Mouse (Mus musculus): ENCODE data around the gene Atad1. TPM values are rescaled to one million over a fixed set of nuclear protein-coding genes. Genes with fewer than 3 reads are reported as not detected.
"Not testable (repeated sequence)": the region's sequence is repeated elsewhere in the genome, so short reads cannot be mapped to it uniquely, and the experiment has no call there.

Gene Atad1
- total and polyA plus RNA-seq, 2 experiments from 2014 or later: 61.5 to 107 TPM

DNA sequence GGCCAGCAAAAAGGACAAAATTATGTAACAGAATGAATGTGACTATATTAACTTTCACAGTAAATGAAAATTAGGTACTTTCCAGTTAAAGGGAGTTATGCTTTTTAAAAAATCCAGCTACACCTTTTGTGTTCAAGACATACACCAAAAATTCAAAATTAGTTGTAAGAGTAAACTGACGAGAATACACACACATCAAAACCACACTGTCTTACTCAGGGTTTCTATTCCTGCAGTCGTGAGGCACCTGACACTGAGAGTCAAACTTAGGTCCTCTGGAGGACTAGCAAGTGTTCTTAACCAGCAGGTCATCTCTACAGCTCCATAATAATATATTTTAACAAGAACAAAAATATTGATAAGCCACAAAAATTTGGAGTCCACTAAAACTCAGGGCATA lies 42.9 kb downstream of the Atad1 start:
- no peak overlapping the region for H3K9ac ChIP-seq (replicated peaks; ENCODE audit: low read depth, low read length)
- H3K4me1 ChIP-seq (ENCODE audit: control insufficient read depth, insufficient read depth): no peaks in the 10 kb centered on the region
- H3K9me3 ChIP-seq (replicated peaks; ENCODE audit: control insufficient read depth, low read length): no peaks in the 10 kb centered on the region
- ATAC-seq (ENCODE audit: insufficient read depth, low read depth) (no peak), DNase-seq (ENCODE audit: low spot score) (no peak)
- peaks cover 72% of the 10 kb centered on the region for H3K36me3 ChIP-seq (replicated peaks; ENCODE audit: control insufficient read depth, insufficient read depth, low read length)
- no peak for TF ChIP-seq CTCF (IDR thresholded peaks at IDR 0.05; ENCODE audit: low read depth)
- TF ChIP-seq EP300 (IDR thresholded peaks at IDR 0.05; ENCODE audit: low read depth): no peak
- no peak overlapping the region for H3K4me3 ChIP-seq (ENCODE audit: low read depth, low read length)
- H3K27ac ChIP-seq (ENCODE audit: low read depth): no peak overlapping the region
- WGBS: 89% methylated on average over 2 of the region's 2 CpGs
- H3K27me3 ChIP-seq (ENCODE audit: control insufficient read depth, insufficient read depth, low read length): no peaks in the 10 kb centered on the region
- H3K4me2 ChIP-seq (ENCODE audit: low read depth, low read length): no peak overlapping the region

DNA sequence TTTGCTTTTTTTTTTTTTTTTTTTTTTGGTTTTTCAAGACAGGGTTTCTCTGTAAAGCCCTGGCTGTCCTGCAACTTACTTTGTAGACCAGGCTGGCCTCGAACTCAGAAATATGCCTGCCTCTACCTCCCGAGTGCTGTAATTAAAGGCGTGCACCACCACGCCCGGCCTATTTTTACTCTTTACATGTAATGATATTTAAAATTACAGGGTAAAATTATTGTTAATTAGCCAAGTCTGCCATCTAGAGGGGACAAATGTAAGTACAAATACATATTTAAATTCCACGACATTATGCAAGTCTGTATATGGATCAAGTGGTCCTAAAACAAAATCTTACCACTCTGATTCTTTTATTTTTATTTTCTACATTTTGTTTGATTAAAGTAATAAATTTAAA lies 49.9 kb downstream of the Atad1 start:
- Histone ChIP-seq H3K27me3 (ENCODE audit: control insufficient read depth, insufficient read depth, low read length) (no peaks in the 10 kb centered on the region), H3K4me3 (ENCODE audit: low read depth, low read length) (no peak overlapping the region), H3K36me3 (replicated peaks; ENCODE audit: control insufficient read depth, insufficient read depth, low read length) (peaks cover 52% of the 10 kb centered on the region), H3K9me3 (replicated peaks; ENCODE audit: control insufficient read depth, low read length) (no peaks in the 10 kb centered on the region), H3K27ac (ENCODE audit: low read depth) (no peak overlapping the region), H3K4me2 (ENCODE audit: low read depth, low read length) (no peak overlapping the region), H3K9ac (replicated peaks; ENCODE audit: low read depth, low read length) (no peak overlapping the region), H3K4me1 (ENCODE audit: control insufficient read depth, insufficient read depth) (no peaks in the 10 kb centered on the region)
- 37% methylated on average over 6 of the region's 6 CpGs for WGBS
- TF ChIP-seq EP300 (IDR thresholded peaks at IDR 0.05; ENCODE audit: low read depth): no peak
- peak; percentile 49 for TF ChIP-seq CTCF (IDR thresholded peaks at IDR 0.05; ENCODE audit: low read depth)
- ATAC-seq (ENCODE audit: insufficient read depth, low read depth) (no peak), DNase-seq (ENCODE audit: low spot score) (peak; percentile 59)

DNA sequence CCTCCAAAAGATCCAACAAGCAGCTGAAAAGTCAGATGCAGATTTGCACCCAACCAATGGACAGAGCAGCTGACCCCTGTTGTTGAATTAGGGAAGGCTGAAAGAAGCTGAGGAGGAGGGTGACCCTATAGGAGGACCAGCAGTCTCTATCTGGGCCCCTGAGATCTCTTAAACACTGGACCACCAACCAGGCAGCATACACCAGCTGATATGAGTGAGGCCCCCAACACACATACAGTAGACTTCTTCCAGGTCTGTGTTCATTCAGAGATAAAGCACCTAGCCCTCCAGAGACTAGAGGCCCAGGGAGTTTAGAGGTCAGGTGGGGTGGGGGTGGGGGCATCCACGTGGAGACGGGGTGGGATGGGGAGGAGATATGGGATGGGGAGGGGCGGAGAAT lies 51.4 kb downstream of the Atad1 start:
- H3K4me3 ChIP-seq (ENCODE audit: low read depth, low read length); ATAC-seq (ENCODE audit: insufficient read depth, low read depth); H3K9ac ChIP-seq (replicated peaks; ENCODE audit: low read depth, low read length); H3K9me3 ChIP-seq (replicated peaks; ENCODE audit: control insufficient read depth, low read length); DNase-seq (ENCODE audit: low spot score); H3K4me2 ChIP-seq (ENCODE audit: low read depth, low read length); H3K27ac ChIP-seq (ENCODE audit: low read depth); H3K4me1 ChIP-seq (ENCODE audit: control insufficient read depth, insufficient read depth); H3K27me3 ChIP-seq (ENCODE audit: control insufficient read depth, insufficient read depth, low read length): not testable (repeated sequence)
- peaks cover 43% of the 10 kb centered on the region for H3K36me3 ChIP-seq (replicated peaks; ENCODE audit: control insufficient read depth, insufficient read depth, low read length)
- 70% methylated on average over 3 of the region's 3 CpGs for WGBS

DNA sequence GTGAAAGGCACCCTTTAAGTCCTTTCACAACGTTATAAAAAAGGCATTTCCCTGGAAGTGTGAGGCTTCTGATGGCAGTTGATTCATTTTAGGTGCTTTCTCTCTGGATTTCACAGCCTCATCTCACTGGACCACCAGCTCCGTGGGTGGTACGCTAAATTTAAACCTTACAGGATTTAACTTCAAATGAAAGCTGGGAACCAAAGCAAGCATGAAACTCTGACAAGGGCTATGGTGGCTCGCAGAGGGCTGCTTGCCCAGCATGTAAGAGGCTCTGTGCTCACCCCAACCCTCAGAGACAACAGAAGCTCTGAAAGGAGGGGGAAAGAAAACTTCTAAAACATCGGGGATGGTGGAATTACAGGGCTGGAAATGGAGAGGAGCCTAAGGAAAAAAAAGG lies 51.9 kb downstream of the Atad1 start:
- ATAC-seq (ENCODE audit: insufficient read depth, low read depth) (no peak), DNase-seq (ENCODE audit: low spot score) (no peak)
- Histone ChIP-seq H3K27ac (ENCODE audit: low read depth) (no peak overlapping the region), H3K4me2 (ENCODE audit: low read depth, low read length) (no peak overlapping the region), H3K4me3 (ENCODE audit: low read depth, low read length) (no peak overlapping the region), H3K9me3 (replicated peaks; ENCODE audit: control insufficient read depth, low read length) (no peaks in the 10 kb centered on the region), H3K9ac (replicated peaks; ENCODE audit: low read depth, low read length) (no peak overlapping the region), H3K36me3 (replicated peaks; ENCODE audit: control insufficient read depth, insufficient read depth, low read length) (peaks cover 43% of the 10 kb centered on the region), H3K27me3 (ENCODE audit: control insufficient read depth, insufficient read depth, low read length) (no peaks in the 10 kb centered on the region), H3K4me1 (ENCODE audit: control insufficient read depth, insufficient read depth) (no peaks in the 10 kb centered on the region)
- TF ChIP-seq EP300 (IDR thresholded peaks at IDR 0.05; ENCODE audit: low read depth) (no peak), CTCF (IDR thresholded peaks at IDR 0.05; ENCODE audit: low read depth) (no peak)
- 84% methylated on average over 5 of the region's 5 CpGs for WGBS

DNA sequence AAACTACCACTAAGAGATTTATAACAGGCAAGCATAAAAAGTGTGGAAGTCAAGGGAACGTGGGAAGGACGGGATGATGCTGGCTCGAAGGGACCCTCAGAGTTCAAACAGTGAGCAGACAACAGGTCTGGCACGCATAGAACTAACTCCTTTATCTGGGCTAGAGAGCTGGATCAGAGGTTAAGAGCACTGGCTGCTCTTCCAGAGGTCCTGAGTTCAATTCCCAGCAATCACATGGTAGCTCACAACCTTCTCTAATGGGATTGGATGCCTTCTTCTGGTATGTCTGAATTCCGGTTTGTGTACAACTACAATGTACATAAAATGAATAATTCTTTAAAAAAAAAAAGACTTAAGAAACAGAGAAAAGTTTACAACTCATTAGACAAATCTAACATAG lies 56.5 kb downstream of the Atad1 start:
- Histone ChIP-seq H3K9ac (replicated peaks; ENCODE audit: low read depth, low read length) (no peak overlapping the region), H3K4me3 (ENCODE audit: low read depth, low read length) (no peak overlapping the region), H3K4me2 (ENCODE audit: low read depth, low read length) (no peak overlapping the region), H3K9me3 (replicated peaks; ENCODE audit: control insufficient read depth, low read length) (no peaks in the 10 kb centered on the region), H3K36me3 (replicated peaks; ENCODE audit: control insufficient read depth, insufficient read depth, low read length) (peaks cover 45% of the 10 kb centered on the region), H3K27ac (ENCODE audit: low read depth) (no peak overlapping the region), H3K27me3 (ENCODE audit: control insufficient read depth, insufficient read depth, low read length) (no peaks in the 10 kb centered on the region), H3K4me1 (ENCODE audit: control insufficient read depth, insufficient read depth) (no peaks in the 10 kb centered on the region)
- TF ChIP-seq EP300 (IDR thresholded peaks at IDR 0.05; ENCODE audit: low read depth) (no peak), CTCF (IDR thresholded peaks at IDR 0.05; ENCODE audit: low read depth) (no peak)
- no peak for DNase-seq (ENCODE audit: low spot score)
- no peak for ATAC-seq (ENCODE audit: insufficient read depth, low read depth)
- 87% methylated on average over 5 of the region's 5 CpGs for WGBS

DNA sequence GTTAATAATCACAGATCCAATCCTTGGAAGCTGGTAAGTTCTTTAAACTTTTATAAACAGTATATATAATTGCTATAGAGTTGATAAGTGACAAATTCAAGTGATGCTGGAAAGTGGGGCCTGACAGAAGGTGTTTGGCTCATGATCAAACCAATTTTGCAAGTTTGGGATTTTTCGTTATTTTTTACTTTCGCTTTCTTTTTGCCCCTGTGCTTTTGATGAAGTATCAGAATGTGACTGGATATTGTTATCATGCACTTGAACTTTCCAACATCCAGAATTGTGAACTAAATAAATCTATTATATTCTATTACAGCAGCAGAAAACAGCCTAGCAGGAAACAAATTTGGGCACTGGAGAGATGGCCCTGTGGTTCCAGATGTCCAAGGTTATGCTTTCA lies 58.7 kb downstream of the Atad1 start:
- Histone ChIP-seq H3K9ac (replicated peaks; ENCODE audit: low read depth, low read length) (no peak overlapping the region), H3K4me3 (ENCODE audit: low read depth, low read length) (no peak overlapping the region), H3K4me1 (ENCODE audit: control insufficient read depth, insufficient read depth) (no peaks in the 10 kb centered on the region), H3K4me2 (ENCODE audit: low read depth, low read length) (no peak overlapping the region; the same call in 1 of the 2 replicates), H3K27me3 (ENCODE audit: control insufficient read depth, insufficient read depth, low read length) (no peaks in the 10 kb centered on the region), H3K9me3 (replicated peaks; ENCODE audit: control insufficient read depth, low read length) (no peaks in the 10 kb centered on the region), H3K27ac (ENCODE audit: low read depth) (no peak overlapping the region), H3K36me3 (replicated peaks; ENCODE audit: control insufficient read depth, insufficient read depth, low read length) (peaks cover 40% of the 10 kb centered on the region)
- ATAC-seq (ENCODE audit: insufficient read depth, low read depth) (no peak), DNase-seq (ENCODE audit: low spot score) (no peak)
- TF ChIP-seq CTCF (IDR thresholded peaks at IDR 0.05; ENCODE audit: low read depth) (no peak), EP300 (IDR thresholded peaks at IDR 0.05; ENCODE audit: low read depth) (no peak)
- 90% methylated on average over 2 of the region's 2 CpGs for WGBS
